Mouse (Mus musculus): ENCODE results near the gene Ugt3a1. TPM values are rescaled to one million over a fixed set of nuclear protein-coding genes. Genes with fewer than 3 reads are reported as not detected.

Gene Ugt3a1
- polyA plus RNA-seq, 1 experiment from 2014 or later: not detected

DNA sequence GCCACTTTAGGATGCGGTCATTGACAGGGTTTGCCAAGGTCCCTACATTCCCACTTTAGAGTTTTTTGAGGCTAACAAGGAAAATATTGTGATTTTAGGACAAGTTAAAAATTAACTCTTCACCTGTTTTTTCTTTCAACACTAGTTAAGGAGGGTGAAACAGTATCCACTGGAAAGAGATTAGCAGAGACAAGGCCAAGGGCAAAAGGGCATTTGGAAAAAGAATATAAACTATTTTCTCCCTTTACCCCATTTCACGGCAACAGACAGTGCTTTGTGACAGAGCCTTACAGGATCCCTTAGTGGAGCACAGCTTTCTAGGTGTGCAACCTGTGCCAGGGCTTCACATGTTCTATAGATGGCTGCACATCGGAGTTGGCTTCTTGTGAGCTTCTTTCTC, 2.9 kb downstream of the Ugt3a1 start:
- Histone ChIP-seq H3K36me3 (ENCODE audit: insufficient read depth, low read length) (no peaks in the 10 kb centered on the region), H3K4me1 (ENCODE audit: insufficient read depth, low read depth, low read length) (no peaks in the 10 kb centered on the region), H3K4me3 (ENCODE audit: low read depth, low read length) (no peak overlapping the region), H3K27me3 (replicated peaks; ENCODE audit: insufficient read depth, low read length) (no peaks in the 10 kb centered on the region), H3K9ac (replicated peaks; ENCODE audit: low read depth) (no peak overlapping the region), H3K4me2 (replicated peaks; ENCODE audit: low read depth, low read length) (no peak overlapping the region), H3K9me3 (ENCODE audit: low read length) (no peaks in the 10 kb centered on the region), H3K27ac (ENCODE audit: low read length) (no peak overlapping the region)
- WGBS: 88% methylated on average over 3 of the region's 3 CpGs
- no peak for TF ChIP-seq CTCF (IDR thresholded peaks at IDR 0.05)
- no peak for TF ChIP-seq EP300 (IDR thresholded peaks at IDR 0.05)
- no peak for DNase-seq (ENCODE audit: low spot score)
- no peak for ATAC-seq

DNA sequence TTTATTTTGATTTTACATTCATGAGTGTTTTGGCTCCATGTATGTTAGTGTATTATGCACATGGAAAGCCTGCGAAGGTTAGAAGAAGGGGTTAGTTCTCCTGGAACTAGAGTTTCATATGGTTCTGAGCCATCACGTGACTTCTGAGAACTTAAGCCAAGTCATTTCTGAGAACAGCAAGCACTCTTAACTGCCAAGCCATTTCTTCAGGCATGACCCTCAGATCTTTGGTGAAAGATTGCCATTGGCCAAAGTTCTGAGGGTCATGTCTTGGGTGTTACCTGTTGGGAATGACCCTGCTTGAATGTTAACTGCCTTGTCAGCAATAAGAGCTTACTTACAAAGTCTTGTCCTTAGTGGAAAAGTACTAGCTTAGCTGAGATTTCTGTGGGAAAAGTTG, 6.5 kb downstream of the Ugt3a1 start:
- H3K36me3 ChIP-seq (ENCODE audit: insufficient read depth, low read length): no peaks in the 10 kb centered on the region
- H3K4me3 ChIP-seq (ENCODE audit: low read depth, low read length): no peak overlapping the region
- DNase-seq (ENCODE audit: low spot score): no peak
- H3K9me3 ChIP-seq (ENCODE audit: low read length): no peaks in the 10 kb centered on the region
- no peak overlapping the region for H3K27ac ChIP-seq (ENCODE audit: low read length)
- H3K27me3 ChIP-seq (replicated peaks; ENCODE audit: insufficient read depth, low read length): no peaks in the 10 kb centered on the region
- 84% methylated on average over 2 of the region's 2 CpGs for WGBS
- H3K4me1 ChIP-seq (ENCODE audit: insufficient read depth, low read depth, low read length): no peaks in the 10 kb centered on the region
- H3K9ac ChIP-seq (replicated peaks; ENCODE audit: low read depth): no peak overlapping the region
- no peak overlapping the region for H3K4me2 ChIP-seq (replicated peaks; ENCODE audit: low read depth, low read length)
- TF ChIP-seq CTCF (IDR thresholded peaks at IDR 0.05): no peak
- TF ChIP-seq EP300 (IDR thresholded peaks at IDR 0.05): no peak
- ATAC-seq: no peak

DNA sequence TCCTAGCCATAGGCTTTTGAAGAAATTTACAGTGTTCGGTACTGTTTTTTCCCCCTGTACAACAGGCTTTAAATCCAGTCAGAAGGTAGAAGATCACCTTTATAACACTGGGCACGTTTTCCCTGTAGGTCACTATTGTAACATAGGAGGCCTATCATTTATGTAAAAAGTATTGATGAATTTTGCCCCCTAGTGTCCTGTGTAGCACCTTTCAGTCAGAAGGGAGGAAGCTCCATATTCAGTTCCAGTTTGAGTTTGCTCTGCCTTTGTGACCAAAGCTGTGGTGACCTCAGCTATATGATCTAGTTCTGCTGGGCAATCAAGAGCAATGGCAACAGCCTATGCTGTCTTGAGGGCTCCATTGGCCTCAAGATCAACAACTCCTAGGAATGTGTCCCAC, 13.0 kb downstream of the Ugt3a1 start:
- H3K9me3 ChIP-seq (ENCODE audit: low read length): no peaks in the 10 kb centered on the region
- no peak overlapping the region for H3K27ac ChIP-seq (ENCODE audit: low read length)
- no peak for DNase-seq (ENCODE audit: low spot score)
- no peak overlapping the region for H3K4me2 ChIP-seq (replicated peaks; ENCODE audit: low read depth, low read length)
- H3K4me1 ChIP-seq (ENCODE audit: insufficient read depth, low read depth, low read length): no peaks in the 10 kb centered on the region
- WGBS: 55% methylated on average over 2 of the region's 2 CpGs
- no peak for ATAC-seq
- TF ChIP-seq EP300 (IDR thresholded peaks at IDR 0.05) (no peak), CTCF (IDR thresholded peaks at IDR 0.05) (no peak)
- no peaks in the 10 kb centered on the region for H3K27me3 ChIP-seq (replicated peaks; ENCODE audit: insufficient read depth, low read length)
- H3K4me3 ChIP-seq (ENCODE audit: low read depth, low read length): no peak overlapping the region
- no peak overlapping the region for H3K9ac ChIP-seq (replicated peaks; ENCODE audit: low read depth)
- no peaks in the 10 kb centered on the region for H3K36me3 ChIP-seq (ENCODE audit: insufficient read depth, low read length)

DNA sequence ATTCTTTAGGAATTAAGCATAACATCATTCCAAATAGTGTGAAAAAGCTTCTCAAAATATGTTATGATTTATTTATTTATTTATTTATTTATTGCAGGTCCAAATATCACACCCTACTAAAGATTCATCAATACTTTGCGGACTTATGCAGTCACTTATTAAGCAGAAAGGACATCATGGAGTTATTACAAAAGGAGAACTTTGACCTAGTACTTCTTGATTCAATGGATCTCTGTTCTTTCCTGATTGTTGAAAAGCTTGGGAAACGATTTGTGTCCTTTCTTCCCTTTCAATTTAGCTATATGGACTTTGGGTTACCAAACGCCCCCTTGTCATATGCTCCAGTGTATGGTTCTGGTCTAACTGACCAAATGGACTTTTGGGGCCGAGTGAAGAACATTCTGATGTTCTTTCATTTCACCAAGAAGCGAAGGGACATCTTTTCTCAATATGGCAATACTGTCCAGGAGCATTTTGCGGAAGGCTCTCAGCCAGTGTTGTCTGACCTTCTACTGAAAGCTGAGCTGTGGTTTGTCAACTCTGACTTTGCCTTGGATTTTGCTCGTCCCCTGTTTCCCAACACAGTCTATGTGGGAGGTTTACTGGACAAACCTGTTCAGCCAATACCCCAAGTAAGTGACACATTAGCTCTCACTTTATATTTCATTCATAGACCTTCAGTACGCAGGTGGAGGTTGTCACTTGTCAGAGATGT, 29.4 kb downstream of the Ugt3a1 start:
- DNase-seq (ENCODE audit: low spot score): no peak
- no peak overlapping the region for H3K4me2 ChIP-seq (replicated peaks; ENCODE audit: low read depth, low read length)
- ATAC-seq: no peak
- no peak overlapping the region for H3K4me3 ChIP-seq (ENCODE audit: low read depth, low read length)
- H3K4me1 ChIP-seq (ENCODE audit: insufficient read depth, low read depth, low read length): no peaks in the 10 kb centered on the region
- H3K9me3 ChIP-seq (ENCODE audit: low read length): no peaks in the 10 kb centered on the region
- H3K36me3 ChIP-seq (ENCODE audit: insufficient read depth, low read length): no peaks in the 10 kb centered on the region
- 71% methylated on average over 8 of the region's 8 CpGs for WGBS
- H3K9ac ChIP-seq (replicated peaks; ENCODE audit: low read depth): no peak overlapping the region
- no peaks in the 10 kb centered on the region for H3K27me3 ChIP-seq (replicated peaks; ENCODE audit: insufficient read depth, low read length)
- H3K27ac ChIP-seq (ENCODE audit: low read length): no peak overlapping the region
- no peak for TF ChIP-seq EP300 (IDR thresholded peaks at IDR 0.05)
- TF ChIP-seq CTCF (IDR thresholded peaks at IDR 0.05): no peak

DNA sequence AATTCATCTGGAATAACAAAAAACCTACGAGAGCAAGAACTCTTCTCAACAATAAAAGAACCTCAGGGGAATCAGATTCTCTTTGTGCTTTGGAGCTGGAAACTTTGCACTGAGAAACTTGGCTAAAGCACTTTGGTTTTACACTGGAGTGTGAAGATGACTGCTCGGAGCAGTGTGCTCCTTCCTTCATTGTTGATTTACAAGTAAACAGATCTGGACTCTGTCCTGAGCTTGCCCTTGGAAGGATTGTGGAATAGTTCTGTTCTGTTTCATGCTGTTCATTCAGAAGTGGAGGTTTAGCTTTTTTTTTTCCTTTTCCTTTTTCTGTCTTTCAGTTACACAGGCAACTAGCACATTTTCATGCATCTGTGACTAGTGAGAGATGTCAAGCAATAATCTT, 57.9 kb downstream of the Ugt3a1 start:
- Histone ChIP-seq H3K9me3 (ENCODE audit: low read length) (no peaks in the 10 kb centered on the region), H3K9ac (replicated peaks; ENCODE audit: low read depth) (no peak overlapping the region), H3K4me3 (ENCODE audit: low read depth, low read length) (no peak overlapping the region), H3K4me2 (replicated peaks; ENCODE audit: low read depth, low read length) (no peak overlapping the region), H3K27ac (ENCODE audit: low read length) (no peak overlapping the region), H3K27me3 (replicated peaks; ENCODE audit: insufficient read depth, low read length) (no peaks in the 10 kb centered on the region), H3K4me1 (ENCODE audit: insufficient read depth, low read depth, low read length) (no peaks in the 10 kb centered on the region), H3K36me3 (ENCODE audit: insufficient read depth, low read length) (no peaks in the 10 kb centered on the region)
- 63% methylated on average over 2 of the region's 2 CpGs for WGBS
- TF ChIP-seq EP300 (IDR thresholded peaks at IDR 0.05): no peak
- ATAC-seq: no peak
- DNase-seq (ENCODE audit: low spot score): no peak

DNA sequence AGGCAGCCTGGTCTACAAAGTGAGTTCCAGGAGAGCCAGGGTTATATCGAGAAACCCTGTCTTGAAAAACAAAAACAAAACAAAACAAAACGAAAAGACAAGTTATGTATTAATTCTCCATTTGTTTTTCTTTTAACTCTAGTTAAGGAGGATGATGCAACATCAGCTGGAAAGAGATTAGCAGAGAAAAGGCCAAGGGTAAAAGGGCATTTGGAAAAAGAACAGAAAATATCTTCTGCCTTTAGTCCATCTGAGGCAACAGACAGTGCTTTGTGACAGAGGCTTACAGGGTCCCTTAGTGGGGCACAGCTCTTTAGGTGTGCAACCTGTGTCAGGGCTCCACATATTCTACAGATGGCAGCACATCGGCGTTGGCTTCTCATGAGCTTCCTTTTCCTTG, 58.7 kb downstream of the Ugt3a1 start, which contains the start of gene Ugt3a2:
Ugt3a2 (plus strand) TSS at position 210 of the 400 bp plus-strand sequence.
- DNase-seq (ENCODE audit: low spot score): no peak
- Histone ChIP-seq H3K4me2 (replicated peaks; ENCODE audit: low read depth, low read length) (no peak within 1 kb of the TSS), H3K9me3 (ENCODE audit: low read length) (no peaks in the 10 kb centered on the region), H3K36me3 (ENCODE audit: insufficient read depth, low read length) (no peaks in the 10 kb centered on the region), H3K27ac (ENCODE audit: low read length) (no peak within 1 kb of the TSS), H3K27me3 (replicated peaks; ENCODE audit: insufficient read depth, low read length) (no peaks in the 10 kb centered on the region), H3K9ac (replicated peaks; ENCODE audit: low read depth) (no peak within 1 kb of the TSS), H3K4me3 (ENCODE audit: low read depth, low read length) (no peak within 1 kb of the TSS), H3K4me1 (ENCODE audit: insufficient read depth, low read depth, low read length) (no peaks in the 10 kb centered on the region)
- no peak for ATAC-seq
- no peak for TF ChIP-seq EP300 (IDR thresholded peaks at IDR 0.05)
- TF ChIP-seq CTCF (IDR thresholded peaks at IDR 0.05): no peak
- WGBS: 73% methylated on average over 4 of the region's 4 CpGs

DNA sequence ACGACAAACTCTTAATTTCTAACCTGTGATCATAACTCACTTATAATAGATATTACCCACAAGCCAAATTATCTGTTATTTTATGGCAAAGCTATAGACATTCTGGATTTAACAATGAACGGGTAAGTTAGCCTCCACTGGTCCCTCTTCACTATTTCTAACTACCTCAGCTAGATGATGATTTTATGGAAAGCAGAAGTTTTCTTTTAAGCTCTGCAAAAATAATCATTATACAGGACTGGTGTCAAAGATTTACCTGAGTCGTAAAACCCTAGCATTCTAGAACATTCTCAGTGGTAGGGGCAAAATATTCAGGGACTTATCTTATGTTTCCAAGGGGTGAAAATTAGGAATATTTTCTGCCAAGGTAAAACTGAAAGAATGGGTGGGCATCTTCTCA, 59.9 kb downstream of the Ugt3a1 start:
- Histone ChIP-seq H3K36me3 (ENCODE audit: insufficient read depth, low read length) (no peaks in the 10 kb centered on the region), H3K27ac (ENCODE audit: low read length) (no peak overlapping the region), H3K4me2 (replicated peaks; ENCODE audit: low read depth, low read length) (no peak overlapping the region), H3K4me1 (ENCODE audit: insufficient read depth, low read depth, low read length) (no peaks in the 10 kb centered on the region), H3K27me3 (replicated peaks; ENCODE audit: insufficient read depth, low read length) (no peaks in the 10 kb centered on the region), H3K9ac (replicated peaks; ENCODE audit: low read depth) (no peak overlapping the region), H3K9me3 (ENCODE audit: low read length) (no peaks in the 10 kb centered on the region), H3K4me3 (ENCODE audit: low read depth, low read length) (no peak overlapping the region)
- ATAC-seq: no peak
- WGBS: 73% methylated on average over 3 of the region's 3 CpGs
- no peak for DNase-seq (ENCODE audit: low spot score)
- no peak for TF ChIP-seq EP300 (IDR thresholded peaks at IDR 0.05)
- no peak for TF ChIP-seq CTCF (IDR thresholded peaks at IDR 0.05)
